Mouse (Mus musculus): ENCODE results near the gene Gucy1a1. TPM values are rescaled to one million over a fixed set of nuclear protein-coding genes. Genes with fewer than 3 reads are reported as not detected.
"Not testable (repeated sequence)": the region's sequence is repeated elsewhere in the genome, so short reads cannot be mapped to it uniquely, and the experiment has no call there.

Gene Gucy1a1
- total and polyA plus RNA-seq, 2 experiments from 2014 or later, result 24.6 to 28.7 TPM

- H3K27me3 ChIP-seq (ENCODE audit: control insufficient read depth, insufficient read depth, low read length), result no peaks in the 10 kb centered on the region
- H3K4me1 ChIP-seq (ENCODE audit: control insufficient read depth, insufficient read depth), result no peaks in the 10 kb centered on the region
- H3K4me3 ChIP-seq (ENCODE audit: low read depth, low read length), result no peak overlapping the region
- no peak overlapping the region for H3K27ac ChIP-seq (ENCODE audit: low read depth)
- DNase-seq (ENCODE audit: low spot score) (no peak), ATAC-seq (ENCODE audit: insufficient read depth, low read depth) (no peak)
- no peaks in the 10 kb centered on the region for H3K36me3 ChIP-seq (replicated peaks; ENCODE audit: control insufficient read depth, insufficient read depth, low read length)
- no peak for TF ChIP-seq EP300 (IDR thresholded peaks at IDR 0.05; ENCODE audit: low read depth)
- no peak for TF ChIP-seq CTCF (IDR thresholded peaks at IDR 0.05; ENCODE audit: low read depth)
- no peaks in the 10 kb centered on the region for H3K9me3 ChIP-seq (replicated peaks; ENCODE audit: control insufficient read depth, low read length)
- no peak overlapping the region for H3K4me2 ChIP-seq (ENCODE audit: low read depth, low read length)
- 60% methylated on average over 1 of the region's 1 CpGs for WGBS
- no peak overlapping the region for H3K9ac ChIP-seq (replicated peaks; ENCODE audit: low read depth, low read length)
Observed at GRCm38 (mm10) chr3:82175501-82175900, 29.9 kb upstream of the Gucy1a1 start.

DNA sequence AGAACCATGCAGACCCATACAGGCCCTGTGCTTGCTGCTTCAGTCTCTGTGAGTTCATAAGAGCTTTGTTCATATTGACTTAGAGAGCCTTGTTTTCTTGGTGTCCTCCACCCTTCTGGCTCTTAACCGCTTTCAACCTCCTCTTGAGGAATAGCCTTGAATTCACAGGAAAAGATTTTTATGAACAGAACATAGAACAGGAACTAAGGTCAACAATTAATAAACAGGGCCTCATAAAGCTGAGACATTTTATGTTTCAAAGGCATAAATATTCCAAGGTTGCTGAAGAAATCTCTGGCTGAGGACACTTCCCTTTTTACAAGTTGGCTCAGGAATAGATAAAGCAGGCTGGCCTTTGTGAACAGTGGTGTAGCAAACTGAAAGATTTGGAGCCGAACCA is 21.5 kb upstream of the Gucy1a1 start:
- WGBS, result 69% methylated on average over 2 of the region's 2 CpGs

GRCm38 (mm10) chr3:82165937-82166336 is 20.3 kb upstream of the Gucy1a1 start:
- no peak for TF ChIP-seq CTCF (IDR thresholded peaks at IDR 0.05; ENCODE audit: low read depth)
- no peak for TF ChIP-seq EP300 (IDR thresholded peaks at IDR 0.05; ENCODE audit: low read depth)
- no peak for DNase-seq (ENCODE audit: low spot score)
- ATAC-seq (ENCODE audit: insufficient read depth, low read depth), result no peak
- no peak overlapping the region for H3K4me2 ChIP-seq (ENCODE audit: low read depth, low read length)
- no peak overlapping the region for H3K9ac ChIP-seq (replicated peaks; ENCODE audit: low read depth, low read length)
- no peak overlapping the region for H3K4me3 ChIP-seq (ENCODE audit: low read depth, low read length)
- H3K27ac ChIP-seq (ENCODE audit: low read depth), result no peak overlapping the region
- H3K9me3 ChIP-seq (replicated peaks; ENCODE audit: control insufficient read depth, low read length), result no peaks in the 10 kb centered on the region
- H3K27me3 ChIP-seq (ENCODE audit: control insufficient read depth, insufficient read depth, low read length), result no peaks in the 10 kb centered on the region
- H3K36me3 ChIP-seq (replicated peaks; ENCODE audit: control insufficient read depth, insufficient read depth, low read length), result no peaks in the 10 kb centered on the region
- no peaks in the 10 kb centered on the region for H3K4me1 ChIP-seq (ENCODE audit: control insufficient read depth, insufficient read depth)
- WGBS, result 50% methylated on average over 2 of the region's 2 CpGs

More for the DNA sequence above, 21.5 kb upstream of the Gucy1a1 start:
- ATAC-seq (ENCODE audit: insufficient read depth, low read depth) (no peak), DNase-seq (ENCODE audit: low spot score) (no peak)
- Histone ChIP-seq H3K4me3 (ENCODE audit: low read depth, low read length) (no peak overlapping the region), H3K27ac (ENCODE audit: low read depth) (no peak overlapping the region), H3K36me3 (replicated peaks; ENCODE audit: control insufficient read depth, insufficient read depth, low read length) (no peaks in the 10 kb centered on the region), H3K4me2 (ENCODE audit: low read depth, low read length) (no peak overlapping the region), H3K9me3 (replicated peaks; ENCODE audit: control insufficient read depth, low read length) (no peaks in the 10 kb centered on the region), H3K27me3 (ENCODE audit: control insufficient read depth, insufficient read depth, low read length) (no peaks in the 10 kb centered on the region), H3K9ac (replicated peaks; ENCODE audit: low read depth, low read length) (no peak overlapping the region), H3K4me1 (ENCODE audit: control insufficient read depth, insufficient read depth) (no peaks in the 10 kb centered on the region)
- no peak for TF ChIP-seq EP300 (IDR thresholded peaks at IDR 0.05; ENCODE audit: low read depth)
- no peak for TF ChIP-seq CTCF (IDR thresholded peaks at IDR 0.05; ENCODE audit: low read depth)

GRCm38 (mm10) chr3:82162992-82163391 is 17.4 kb upstream of the Gucy1a1 start:
- H3K9me3 ChIP-seq (replicated peaks; ENCODE audit: control insufficient read depth, low read length); H3K36me3 ChIP-seq (replicated peaks; ENCODE audit: control insufficient read depth, insufficient read depth, low read length); H3K27me3 ChIP-seq (ENCODE audit: control insufficient read depth, insufficient read depth, low read length); H3K4me1 ChIP-seq (ENCODE audit: control insufficient read depth, insufficient read depth); ATAC-seq (ENCODE audit: insufficient read depth, low read depth); H3K9ac ChIP-seq (replicated peaks; ENCODE audit: low read depth, low read length); H3K4me2 ChIP-seq (ENCODE audit: low read depth, low read length); H3K27ac ChIP-seq (ENCODE audit: low read depth); DNase-seq (ENCODE audit: low spot score); H3K4me3 ChIP-seq (ENCODE audit: low read depth, low read length): not testable (repeated sequence)
- 95% methylated on average over 1 of the region's 1 CpGs for WGBS

DNA sequence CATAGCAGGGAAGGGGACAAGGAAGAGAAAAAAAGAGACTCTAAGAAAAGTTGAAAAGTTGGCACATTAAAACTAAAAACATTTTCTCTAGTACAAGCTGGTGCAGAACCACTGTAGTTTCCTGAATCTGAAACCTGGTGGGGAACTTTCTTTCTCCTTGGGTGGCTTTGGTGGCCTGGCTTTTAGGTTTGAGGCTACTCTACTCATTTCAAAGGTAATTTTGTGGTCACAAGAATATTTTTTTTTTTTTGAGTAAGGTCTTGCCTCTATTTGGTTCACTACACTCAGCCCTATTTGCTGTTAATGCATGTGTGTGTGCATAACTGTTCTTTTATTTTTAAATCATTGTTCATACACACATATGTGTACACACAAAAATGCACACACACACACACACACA is 389 bp upstream of the Gucy1a1 start:
- Histone ChIP-seq H3K4me1 (ENCODE audit: control insufficient read depth, insufficient read depth) (peaks cover 5% of the 10 kb centered on the region; the same call in 1 of the 2 replicates), H3K9ac (replicated peaks; ENCODE audit: low read depth, low read length) (no peak overlapping the region), H3K4me2 (ENCODE audit: low read depth, low read length) (peak overlapping the region; percentile 80), H3K9me3 (replicated peaks; ENCODE audit: control insufficient read depth, low read length) (no peaks in the 10 kb centered on the region), H3K36me3 (replicated peaks; ENCODE audit: control insufficient read depth, insufficient read depth, low read length) (no peaks in the 10 kb centered on the region), H3K27ac (ENCODE audit: low read depth) (no peak overlapping the region), H3K27me3 (ENCODE audit: control insufficient read depth, insufficient read depth, low read length) (no peaks in the 10 kb centered on the region), H3K4me3 (ENCODE audit: low read depth, low read length) (peak overlapping the region; percentile 60)
- no peak for TF ChIP-seq EP300 (IDR thresholded peaks at IDR 0.05; ENCODE audit: low read depth)
- TF ChIP-seq CTCF (IDR thresholded peaks at IDR 0.05; ENCODE audit: low read depth), result no peak
- ATAC-seq (ENCODE audit: insufficient read depth, low read depth) (no peak), DNase-seq (ENCODE audit: low spot score) (no peak)

DNA sequence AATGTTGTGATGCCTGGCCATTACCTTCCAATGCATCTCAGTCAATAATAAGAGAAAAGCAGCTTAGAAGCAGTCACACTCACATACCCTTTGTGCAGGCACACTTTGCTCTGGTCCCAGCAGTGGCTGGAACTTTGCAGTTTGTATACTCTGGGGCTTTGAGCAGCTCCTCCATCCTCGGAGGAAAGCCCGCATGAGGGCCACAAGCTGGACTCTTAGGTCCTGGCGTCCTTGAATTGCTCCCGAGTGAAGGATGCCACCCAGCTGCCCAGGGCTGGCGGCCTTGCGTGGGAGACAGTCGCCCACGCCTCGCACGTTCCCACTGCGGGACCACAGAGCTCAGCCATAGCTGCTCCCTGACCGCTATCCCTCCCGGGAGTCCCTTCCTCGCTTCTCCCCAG is 864 bp downstream of the Gucy1a1 start:
- ATAC-seq (ENCODE audit: insufficient read depth, low read depth) (peak; percentile 10; the same call in 1 of the 2 replicates), DNase-seq (ENCODE audit: low spot score) (peak; percentile 24)
- Histone ChIP-seq H3K9ac (replicated peaks; ENCODE audit: low read depth, low read length) (peak overlapping the region; percentile 67), H3K4me2 (ENCODE audit: low read depth, low read length) (peak overlapping the region; percentile 80), H3K36me3 (replicated peaks; ENCODE audit: control insufficient read depth, insufficient read depth, low read length) (no peaks in the 10 kb centered on the region), H3K4me3 (ENCODE audit: low read depth, low read length) (peak overlapping the region; percentile 60), H3K27me3 (ENCODE audit: control insufficient read depth, insufficient read depth, low read length) (no peaks in the 10 kb centered on the region), H3K4me1 (ENCODE audit: control insufficient read depth, insufficient read depth) (peaks cover 5% of the 10 kb centered on the region; the same call in 1 of the 2 replicates), H3K27ac (ENCODE audit: low read depth) (peak overlapping the region; percentile 72), H3K9me3 (replicated peaks; ENCODE audit: control insufficient read depth, low read length) (no peaks in the 10 kb centered on the region)
- 6% methylated on average over 14 of the region's 14 CpGs for WGBS
- TF ChIP-seq EP300 (IDR thresholded peaks at IDR 0.05; ENCODE audit: low read depth) (no peak), CTCF (IDR thresholded peaks at IDR 0.05; ENCODE audit: low read depth) (no peak)

Data from heart, postnatal 0 days (tissue).